Mouse (Mus musculus) midbrain, embryonic 12.5 days (tissue): ENCODE measurements at regions not wholly inside any gene's neighbourhood (a gene's known extent, or its start where the extent isn't known, plus 50 kb on each side); places are given as distances from the start of the nearest gene placed in this dataset. TPM values are rescaled to one million over a fixed set of nuclear protein-coding genes. Genes with fewer than 3 reads are reported as not detected.

Experiments used
- ATAC-seq: fragments of 200-750 bp; cut with Nextera tagmentation; 2 replicates; pipeline ENCODE4 v1.8.0; 2017; ENCODE audit warnings: low read depth, moderate TSS enrichment, moderate library complexity; ENCODE audit not compliant: low FRiP score
- H3K27ac ChIP-seq: fragments of 300-500 bp; sonication (generic); replicated peaks from 2 replicates; pipeline ENCODE4 v1.5.1; 2016; ENCODE audit warnings: mild to moderate bottlenecking
- H3K27me3 ChIP-seq: fragments of 300-500 bp; sonication (generic); 2 replicates; pipeline ENCODE4 v1.6.1; 2016; ENCODE audit warnings: mild to moderate bottlenecking
- H3K36me3 ChIP-seq: fragments of 300-500 bp; sonication (generic); 2 replicates; pipeline ENCODE4 v1.6.1; 2016
- H3K4me1 ChIP-seq: fragments of 300-500 bp; sonication (generic); 2 replicates; pipeline ENCODE4 v1.6.1; 2016
- H3K4me2 ChIP-seq: fragments of 300-500 bp; sonication (generic); replicated peaks from 2 replicates; pipeline ENCODE4 v1.6.1; 2016; ENCODE audit warnings: mild to moderate bottlenecking, moderate library complexity
- H3K4me3 ChIP-seq: fragments of 300-500 bp; sonication (generic); 2 replicates; pipeline ENCODE4 v1.5.1; 2016; ENCODE audit warnings: mild to moderate bottlenecking
- H3K9ac ChIP-seq: fragments of 300-500 bp; sonication (generic); replicated peaks from 2 replicates; pipeline ENCODE4 v1.6.1; 2016; ENCODE audit warnings: mild to moderate bottlenecking, moderate library complexity
- H3K9me3 ChIP-seq: fragments of 300-500 bp; sonication (generic); 2 replicates; pipeline ENCODE4 v1.6.1; 2016; ENCODE audit warnings: mild to moderate bottlenecking
- WGBS: fragments of 180-500 bp; shearing (Covaris S2); methylation state at CpG from one replicate; pipeline ENCODE4 v1.1.7; 2016; 5-methylcytosine and 5-hydroxymethylcytosine counted together
- microRNA-seq: library from miRNA; unstranded; fragments of <30 nt; microRNA quantifications from one replicate; pipeline ENCODE4, GENCODE M21; 2017

- Histone ChIP-seq H3K36me3 (no peaks in the 10 kb centered on the region), H3K4me1 (no peaks in the 10 kb centered on the region), H3K4me3 (no peak overlapping the region), H3K27ac (no peak overlapping the region), H3K9ac (no peak overlapping the region), H3K4me2 (no peak overlapping the region), H3K9me3 (no peaks in the 10 kb centered on the region), H3K27me3 (no peaks in the 10 kb centered on the region)
- no peak for ATAC-seq
- 83% methylated on average over 8 of the region's 8 CpGs for WGBS
Measured at GRCm38 (mm10) chr15:62053420-62054239, 1130.8 kb upstream of the A1bg start.

- ATAC-seq: no peak
- WGBS: 84% methylated on average over 9 of the region's 9 CpGs
- no peaks in the 10 kb centered on the region for H3K4me1 ChIP-seq
Measured at GRCm38 (mm10) chr15:62049416-62049815, 1126.6 kb upstream of the A1bg start.

DNA sequence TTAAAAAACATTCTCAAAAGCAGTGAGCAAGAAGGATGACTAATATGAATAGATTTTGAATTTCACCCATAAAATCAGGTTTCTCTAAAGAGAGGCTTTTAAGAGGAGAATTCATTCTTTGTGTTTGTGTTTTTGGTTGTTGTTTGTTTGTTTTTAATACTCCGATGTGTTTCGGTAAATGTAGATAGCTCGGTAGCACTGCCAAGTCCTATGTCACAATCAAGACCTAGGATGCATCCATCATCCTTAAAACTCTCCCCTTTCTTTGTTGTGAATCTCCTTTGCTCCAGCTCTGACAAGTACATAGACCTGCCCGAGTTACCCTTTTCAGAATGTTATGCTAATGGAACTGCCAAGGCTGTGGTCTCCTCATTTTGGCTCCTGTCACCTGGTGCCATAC, 1126.2 kb upstream of the A1bg start:
- WGBS: 86% methylated on average over 4 of the region's 4 CpGs
- H3K36me3 ChIP-seq: no peaks in the 10 kb centered on the region
- no peak overlapping the region for H3K4me3 ChIP-seq
- no peaks in the 10 kb centered on the region for H3K9me3 ChIP-seq
- H3K27me3 ChIP-seq: no peaks in the 10 kb centered on the region
- H3K9ac ChIP-seq: no peak overlapping the region
- no peak overlapping the region for H3K4me2 ChIP-seq
- H3K4me1 ChIP-seq: no peaks in the 10 kb centered on the region
- ATAC-seq: no peak
- H3K27ac ChIP-seq: no peak overlapping the region

More at GRCm38 (mm10) chr15:62049416-62049815, 1126.6 kb upstream of the A1bg start:
- H3K36me3 ChIP-seq: no peaks in the 10 kb centered on the region
- H3K4me3 ChIP-seq: no peak overlapping the region
- no peaks in the 10 kb centered on the region for H3K9me3 ChIP-seq
- H3K27me3 ChIP-seq: no peaks in the 10 kb centered on the region
- no peak overlapping the region for H3K27ac ChIP-seq
- H3K9ac ChIP-seq: no peak overlapping the region
- H3K4me2 ChIP-seq: no peak overlapping the region

DNA sequence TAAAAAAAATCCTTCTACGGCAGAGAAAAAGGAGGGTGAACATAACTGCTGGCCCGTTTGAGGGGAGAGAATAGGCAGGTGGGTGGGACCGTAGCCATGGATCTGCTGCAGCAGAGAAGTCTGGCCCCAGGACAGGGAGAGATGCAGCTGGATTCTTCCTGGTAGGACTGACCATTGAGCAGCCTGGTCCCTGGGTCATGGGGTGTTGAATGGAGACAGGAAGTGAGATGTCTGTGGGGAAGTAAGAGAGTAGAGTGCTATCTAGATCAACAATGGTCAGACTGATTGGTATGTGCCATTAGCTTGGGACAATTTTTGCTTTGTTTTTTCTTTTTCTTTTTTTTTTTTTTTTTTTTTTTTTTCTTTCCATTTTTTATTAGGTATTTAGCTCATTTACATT, 1123.5 kb upstream of the A1bg start:
- no peak for ATAC-seq
- no peak overlapping the region for H3K27ac ChIP-seq
- H3K4me3 ChIP-seq: no peak overlapping the region
- no peaks in the 10 kb centered on the region for H3K36me3 ChIP-seq
- no peaks in the 10 kb centered on the region for H3K9me3 ChIP-seq
- no peak overlapping the region for H3K9ac ChIP-seq
- no peaks in the 10 kb centered on the region for H3K4me1 ChIP-seq
- no peak overlapping the region for H3K4me2 ChIP-seq
- H3K27me3 ChIP-seq: no peaks in the 10 kb centered on the region
- WGBS: 90% methylated on average over 3 of the region's 3 CpGs

DNA sequence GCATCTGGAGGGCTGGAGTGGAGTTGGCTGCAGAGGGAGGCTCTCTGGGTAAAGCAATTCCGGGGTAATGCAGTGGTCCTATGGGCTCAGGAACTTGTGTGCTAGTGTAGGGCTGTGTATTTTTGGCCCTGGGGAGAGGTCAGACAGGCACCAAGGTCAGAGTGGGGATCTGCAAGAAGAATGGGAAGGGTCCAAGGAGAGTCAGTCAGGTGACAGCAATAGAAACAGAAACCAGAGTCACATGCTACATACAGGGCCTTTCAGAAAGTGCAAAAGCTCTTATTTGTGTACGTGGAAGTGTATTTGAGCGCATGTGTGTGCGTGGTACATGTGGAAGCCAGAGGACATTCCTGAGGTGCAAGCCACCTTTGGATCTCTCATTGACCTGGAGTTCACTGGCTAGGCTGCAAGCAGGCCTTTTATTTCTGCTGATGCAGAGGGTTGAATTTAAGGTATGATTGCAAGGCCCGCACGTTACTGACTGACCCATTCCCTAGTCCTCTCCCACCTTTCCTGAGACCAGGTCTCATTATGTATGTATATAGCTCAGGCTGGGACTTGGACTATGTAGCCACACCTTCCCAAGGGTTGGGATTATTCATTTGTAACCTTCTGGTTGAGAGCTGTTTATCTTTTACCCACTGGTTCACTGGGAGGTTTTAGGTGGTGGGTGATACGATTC, 1122.0 kb upstream of the A1bg start:
- no peak overlapping the region for H3K4me2 ChIP-seq
- H3K27ac ChIP-seq: no peak overlapping the region
- H3K4me3 ChIP-seq: no peak overlapping the region
- no peaks in the 10 kb centered on the region for H3K36me3 ChIP-seq
- no peak overlapping the region for H3K9ac ChIP-seq
- no peak for ATAC-seq
- no peaks in the 10 kb centered on the region for H3K27me3 ChIP-seq
- no peaks in the 10 kb centered on the region for H3K4me1 ChIP-seq
- WGBS: 90% methylated on average over 7 of the region's 7 CpGs
- no peaks in the 10 kb centered on the region for H3K9me3 ChIP-seq

GRCm38 (mm10) chr15:62043617-62044392, 1121.0 kb upstream of the A1bg start:
- H3K4me3 ChIP-seq: no peak overlapping the region
- no peaks in the 10 kb centered on the region for H3K9me3 ChIP-seq
- 79% methylated on average over 17 of the region's 20 CpGs for WGBS
- no peak overlapping the region for H3K27ac ChIP-seq
- no peaks in the 10 kb centered on the region for H3K36me3 ChIP-seq
- no peaks in the 10 kb centered on the region for H3K4me1 ChIP-seq
- no peak for ATAC-seq
- peaks cover 5% of the 10 kb centered on the region for H3K27me3 ChIP-seq
- H3K9ac ChIP-seq: no peak overlapping the region
- H3K4me2 ChIP-seq: no peak overlapping the region

- H3K9me3 ChIP-seq: no peaks in the 10 kb centered on the region
- no peak overlapping the region for H3K4me3 ChIP-seq
- WGBS: 87% methylated on average over 6 of the region's 6 CpGs
- ATAC-seq: no peak
- no peak overlapping the region for H3K27ac ChIP-seq
- peaks cover 11% of the 10 kb centered on the region for H3K27me3 ChIP-seq
- no peak overlapping the region for H3K9ac ChIP-seq
- no peaks in the 10 kb centered on the region for H3K36me3 ChIP-seq
- H3K4me2 ChIP-seq: no peak overlapping the region
- peaks cover 6% of the 10 kb centered on the region; the same call in 1 of the 2 replicates for H3K4me1 ChIP-seq
Measured at GRCm38 (mm10) chr15:62042924-62043504, 1120.2 kb upstream of the A1bg start.

Small RNAs in the stretch of these regions (microRNA-seq; reads per million reads assigned to microRNA genes)
- not detected for gene Gm24810
